Mouse (Mus musculus) heart, postnatal 0 days (tissue): ENCODE data around the gene Pdia2.

Experiments used
- CTCF ChIP-seq: IDR thresholded peaks from 2 replicates; pipeline ENCODE4 v1.5.1; 2016; ENCODE audit warnings: antibody characterized with exemption, control low read depth, low read depth
- EP300 ChIP-seq: IDR thresholded peaks from 2 replicates; pipeline ENCODE4 v1.6.1; 2016; ENCODE audit warnings: antibody characterized with exemption, low read depth

GRCm38 (mm10) chr17:26200831-26201705 is 2.2 kb upstream of the Pdia2 start:
- TF ChIP-seq CTCF, result no peak
- TF ChIP-seq EP300, result no peak
